Mouse (Mus musculus) megakaryocyte, embryonic 14.5 days (primary cell): ENCODE results near the gene Cilp.

ENCODE experiments used
- FLI1 ChIP-seq: IDR thresholded peaks from 2 replicates; pipeline ENCODE4 v1.6.1; 2012; ENCODE audit warnings: low read length, inconsistent platforms, mixed read lengths
- GATA1 ChIP-seq: IDR thresholded peaks from 3 replicates; pipeline ENCODE4 v1.6.1; 2012; ENCODE audit warnings: mixed read lengths, low read length, inconsistent platforms, borderline replicate concordance

GRCm38 (mm10) chr9:65244036-65244806 is 20.8 kb upstream of the Cilp start:
- TF ChIP-seq GATA1: no peak
- TF ChIP-seq FLI1: no peak
